Mouse (Mus musculus): ENCODE data around the gene Echdc3. TPM values are rescaled to one million over a fixed set of nuclear protein-coding genes. Genes with fewer than 3 reads are reported as not detected.
A peak's percentile ranks its signal among the peaks of the same experiment; 100 is the strongest.

Gene Echdc3
- total and polyA plus RNA-seq, 2 experiments from 2014 or later, result 16.9 to 17.3 TPM

DNA sequence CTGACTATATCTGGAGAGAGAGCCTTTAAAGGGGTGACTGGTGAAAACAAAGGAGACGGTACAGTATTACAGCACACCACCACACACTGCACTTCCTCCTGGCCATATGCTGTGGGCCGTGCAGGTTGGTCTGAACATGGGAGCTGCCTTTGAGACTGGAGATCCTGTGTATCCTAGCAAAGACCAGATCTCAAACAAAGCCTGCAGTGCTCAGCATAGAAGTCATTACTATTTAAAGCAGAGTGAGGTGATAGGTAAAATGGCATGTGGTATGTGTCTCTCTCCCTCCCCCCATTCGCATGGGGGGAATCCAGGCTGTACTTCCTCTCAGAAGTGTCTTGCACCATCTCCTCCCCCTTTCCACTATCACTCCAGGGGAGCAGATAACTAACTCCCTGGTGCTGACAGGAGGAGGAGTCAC lies 38.3 kb upstream of the Echdc3 start:
- no peak overlapping the region for H3K4me2 ChIP-seq (ENCODE audit: low read depth, low read length)
- 20% methylated on average over 3 of the region's 3 CpGs for WGBS
- ATAC-seq (ENCODE audit: insufficient read depth, low read depth) (peak; percentile 85), DNase-seq (ENCODE audit: low spot score) (peak; percentile 70)
- H3K36me3 ChIP-seq (replicated peaks; ENCODE audit: control insufficient read depth, insufficient read depth, low read length), result no peaks in the 10 kb centered on the region
- H3K27ac ChIP-seq (ENCODE audit: low read depth), result peak overlapping the region; percentile 69
- no peaks in the 10 kb centered on the region for H3K27me3 ChIP-seq (ENCODE audit: control insufficient read depth, insufficient read depth, low read length)
- no peak overlapping the region for H3K4me3 ChIP-seq (ENCODE audit: low read depth, low read length)
- no peak overlapping the region for H3K9ac ChIP-seq (replicated peaks; ENCODE audit: low read depth, low read length)
- peaks cover 17% of the 10 kb centered on the region for H3K4me1 ChIP-seq (ENCODE audit: control insufficient read depth, insufficient read depth)
- peaks cover 6% of the 10 kb centered on the region; the same call in 1 of the 2 replicates for H3K9me3 ChIP-seq (replicated peaks; ENCODE audit: control insufficient read depth, low read length)
- no peak for TF ChIP-seq EP300 (IDR thresholded peaks at IDR 0.05; ENCODE audit: low read depth)
- TF ChIP-seq CTCF (IDR thresholded peaks at IDR 0.05; ENCODE audit: low read depth), result no peak

DNA sequence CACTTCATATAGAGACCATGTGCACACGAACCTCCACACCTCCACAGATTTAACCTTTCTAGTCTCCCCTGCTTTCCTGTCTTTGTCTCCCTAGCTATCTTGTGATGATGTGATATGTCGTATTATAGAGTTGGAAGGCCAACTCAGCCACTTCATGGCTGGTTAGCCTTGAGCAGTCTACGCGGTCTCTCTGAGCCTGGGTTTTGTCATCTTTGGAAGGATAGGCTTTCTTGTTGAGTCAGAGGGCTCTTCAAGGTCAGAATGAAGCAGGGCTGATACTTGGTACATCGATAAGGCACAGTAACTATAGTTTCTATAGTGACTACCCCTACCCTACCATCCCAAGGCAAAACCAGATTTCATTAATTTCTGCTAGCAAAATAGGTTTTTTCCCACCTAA lies 28.6 kb upstream of the Echdc3 start:
- H3K9ac ChIP-seq (replicated peaks; ENCODE audit: low read depth, low read length), result no peak overlapping the region
- H3K4me1 ChIP-seq (ENCODE audit: control insufficient read depth, insufficient read depth), result no peaks in the 10 kb centered on the region
- no peak for DNase-seq (ENCODE audit: low spot score)
- peaks cover 8% of the 10 kb centered on the region; the same call in 1 of the 2 replicates for H3K9me3 ChIP-seq (replicated peaks; ENCODE audit: control insufficient read depth, low read length)
- ATAC-seq (ENCODE audit: insufficient read depth, low read depth), result no peak
- no peaks in the 10 kb centered on the region for H3K36me3 ChIP-seq (replicated peaks; ENCODE audit: control insufficient read depth, insufficient read depth, low read length)
- no peak for TF ChIP-seq CTCF (IDR thresholded peaks at IDR 0.05; ENCODE audit: low read depth)
- TF ChIP-seq EP300 (IDR thresholded peaks at IDR 0.05; ENCODE audit: low read depth), result no peak
- 69% methylated on average over 5 of the region's 5 CpGs for WGBS
- H3K27ac ChIP-seq (ENCODE audit: low read depth), result no peak overlapping the region
- no peak overlapping the region for H3K4me3 ChIP-seq (ENCODE audit: low read depth, low read length)
- H3K4me2 ChIP-seq (ENCODE audit: low read depth, low read length), result no peak overlapping the region
- no peaks in the 10 kb centered on the region for H3K27me3 ChIP-seq (ENCODE audit: control insufficient read depth, insufficient read depth, low read length)

DNA sequence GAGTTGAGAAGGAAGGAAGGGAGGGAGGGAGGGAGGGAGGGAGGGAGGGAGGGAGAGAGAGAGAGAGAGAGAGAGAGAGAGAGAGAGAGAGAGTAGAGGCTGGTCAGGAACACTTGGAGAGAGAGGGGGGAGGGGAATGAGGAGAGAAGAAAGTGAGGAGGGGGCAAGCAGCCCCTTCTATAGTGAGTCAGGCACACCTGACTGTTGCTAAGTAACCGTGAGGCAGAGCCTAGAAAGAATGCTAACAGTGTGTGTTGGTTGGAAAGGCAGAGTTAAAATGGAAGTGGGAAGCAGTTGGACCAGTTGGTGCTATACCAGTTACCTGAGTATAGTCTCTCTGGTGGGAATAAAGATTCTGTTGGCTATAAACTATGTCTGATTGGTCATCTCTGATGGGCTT lies 27.2 kb upstream of the Echdc3 start:
- Histone ChIP-seq H3K4me2 (ENCODE audit: low read depth, low read length) (no peak overlapping the region), H3K4me3 (ENCODE audit: low read depth, low read length) (no peak overlapping the region), H3K4me1 (ENCODE audit: control insufficient read depth, insufficient read depth) (no peaks in the 10 kb centered on the region), H3K36me3 (replicated peaks; ENCODE audit: control insufficient read depth, insufficient read depth, low read length) (no peaks in the 10 kb centered on the region), H3K9ac (replicated peaks; ENCODE audit: low read depth, low read length) (no peak overlapping the region), H3K27me3 (ENCODE audit: control insufficient read depth, insufficient read depth, low read length) (no peaks in the 10 kb centered on the region), H3K9me3 (replicated peaks; ENCODE audit: control insufficient read depth, low read length) (no peaks in the 10 kb centered on the region), H3K27ac (ENCODE audit: low read depth) (no peak overlapping the region)
- TF ChIP-seq CTCF (IDR thresholded peaks at IDR 0.05; ENCODE audit: low read depth) (no peak), EP300 (IDR thresholded peaks at IDR 0.05; ENCODE audit: low read depth) (no peak)
- ATAC-seq (ENCODE audit: insufficient read depth, low read depth), result no peak
- WGBS, result 46% methylated on average over 1 of the region's 1 CpGs
- DNase-seq (ENCODE audit: low spot score), result no peak

DNA sequence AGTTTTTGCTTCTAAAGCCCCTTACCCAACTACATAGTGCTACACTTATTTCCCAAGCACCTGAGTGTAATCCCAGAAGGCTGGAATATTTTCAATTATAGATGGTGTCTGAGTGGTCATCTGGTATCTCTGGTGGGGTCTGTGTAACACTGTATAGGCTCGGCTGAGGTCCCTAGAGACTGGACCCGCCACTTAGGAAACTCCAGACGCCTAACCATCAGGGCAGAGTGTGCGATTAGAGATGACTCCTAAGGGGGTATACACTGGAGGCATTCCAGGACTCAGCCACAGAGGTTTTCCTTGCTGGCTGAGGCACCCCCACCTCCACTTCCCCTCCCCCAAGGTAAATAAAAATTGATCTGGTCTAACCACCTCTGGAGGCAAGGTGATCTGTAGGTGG lies 26.5 kb upstream of the Echdc3 start:
- H3K4me2 ChIP-seq (ENCODE audit: low read depth, low read length), result no peak overlapping the region
- H3K27ac ChIP-seq (ENCODE audit: low read depth), result no peak overlapping the region
- H3K4me3 ChIP-seq (ENCODE audit: low read depth, low read length), result no peak overlapping the region
- H3K4me1 ChIP-seq (ENCODE audit: control insufficient read depth, insufficient read depth), result no peaks in the 10 kb centered on the region
- H3K36me3 ChIP-seq (replicated peaks; ENCODE audit: control insufficient read depth, insufficient read depth, low read length), result no peaks in the 10 kb centered on the region
- TF ChIP-seq EP300 (IDR thresholded peaks at IDR 0.05; ENCODE audit: low read depth) (no peak), CTCF (IDR thresholded peaks at IDR 0.05; ENCODE audit: low read depth) (no peak)
- no peaks in the 10 kb centered on the region for H3K27me3 ChIP-seq (ENCODE audit: control insufficient read depth, insufficient read depth, low read length)
- no peak for ATAC-seq (ENCODE audit: insufficient read depth, low read depth)
- no peak overlapping the region for H3K9ac ChIP-seq (replicated peaks; ENCODE audit: low read depth, low read length)
- 49% methylated on average over 4 of the region's 4 CpGs for WGBS
- no peak for DNase-seq (ENCODE audit: low spot score)
- no peaks in the 10 kb centered on the region for H3K9me3 ChIP-seq (replicated peaks; ENCODE audit: control insufficient read depth, low read length)

DNA sequence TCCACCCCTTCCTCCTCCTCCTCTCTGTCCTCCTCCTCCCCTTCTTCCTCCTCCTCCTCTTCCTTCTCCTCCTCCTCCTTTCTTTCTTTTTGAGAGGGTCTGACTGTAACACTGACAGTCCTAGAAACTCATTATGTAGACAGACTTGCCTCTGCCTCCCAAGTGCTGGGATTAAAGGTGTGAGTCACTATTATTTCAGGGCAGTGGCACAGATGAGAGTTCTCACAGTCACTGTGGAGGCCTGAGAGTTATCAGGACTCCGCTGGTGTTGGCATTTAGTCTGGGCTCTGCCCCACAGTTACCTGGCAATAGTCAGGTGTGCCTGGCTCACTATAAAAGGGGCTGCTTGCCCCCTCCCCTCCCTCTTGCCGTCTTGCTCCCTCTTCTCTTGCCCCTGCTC lies 25.8 kb upstream of the Echdc3 start:
- no peak for DNase-seq (ENCODE audit: low spot score)
- WGBS, result 48% methylated on average over 2 of the region's 2 CpGs
- Histone ChIP-seq H3K4me2 (ENCODE audit: low read depth, low read length) (no peak overlapping the region), H3K27me3 (ENCODE audit: control insufficient read depth, insufficient read depth, low read length) (no peaks in the 10 kb centered on the region), H3K4me1 (ENCODE audit: control insufficient read depth, insufficient read depth) (no peaks in the 10 kb centered on the region), H3K36me3 (replicated peaks; ENCODE audit: control insufficient read depth, insufficient read depth, low read length) (no peaks in the 10 kb centered on the region), H3K9ac (replicated peaks; ENCODE audit: low read depth, low read length) (no peak overlapping the region), H3K27ac (ENCODE audit: low read depth) (no peak overlapping the region), H3K9me3 (replicated peaks; ENCODE audit: control insufficient read depth, low read length) (no peaks in the 10 kb centered on the region), H3K4me3 (ENCODE audit: low read depth, low read length) (no peak overlapping the region)
- no peak for ATAC-seq (ENCODE audit: insufficient read depth, low read depth)
- no peak for TF ChIP-seq EP300 (IDR thresholded peaks at IDR 0.05; ENCODE audit: low read depth)
- no peak for TF ChIP-seq CTCF (IDR thresholded peaks at IDR 0.05; ENCODE audit: low read depth)

DNA sequence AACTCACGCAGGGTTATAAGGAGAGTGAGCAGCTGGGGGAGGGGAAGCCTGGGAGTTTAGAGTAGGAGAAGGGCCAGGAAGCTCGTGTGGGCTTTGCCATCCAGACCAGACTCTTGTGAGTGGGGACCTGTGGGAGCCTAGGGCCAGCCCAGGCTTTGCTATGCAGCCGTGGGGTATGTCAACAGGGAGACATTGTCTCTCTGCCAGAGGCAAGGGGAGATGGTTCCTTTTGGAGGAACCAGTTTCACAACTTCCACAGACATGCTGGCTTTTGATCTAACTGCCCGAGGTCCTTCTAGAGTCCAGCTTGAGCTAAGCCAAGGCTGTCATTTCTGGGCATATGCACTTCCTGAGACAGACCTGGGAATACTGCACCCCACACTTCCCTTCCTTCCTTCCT lies 25.4 kb upstream of the Echdc3 start:
- Histone ChIP-seq H3K4me1 (ENCODE audit: control insufficient read depth, insufficient read depth) (0 out of 2 replicates have a peak, but pooled peaks cover under 1% of the 10 kb centered on the region), H3K27ac (ENCODE audit: low read depth) (no peak overlapping the region), H3K9ac (replicated peaks; ENCODE audit: low read depth, low read length) (no peak overlapping the region), H3K9me3 (replicated peaks; ENCODE audit: control insufficient read depth, low read length) (no peaks in the 10 kb centered on the region), H3K36me3 (replicated peaks; ENCODE audit: control insufficient read depth, insufficient read depth, low read length) (no peaks in the 10 kb centered on the region), H3K4me2 (ENCODE audit: low read depth, low read length) (no peak overlapping the region), H3K27me3 (ENCODE audit: control insufficient read depth, insufficient read depth, low read length) (no peaks in the 10 kb centered on the region), H3K4me3 (ENCODE audit: low read depth, low read length) (no peak overlapping the region)
- ATAC-seq (ENCODE audit: insufficient read depth, low read depth) (no peak), DNase-seq (ENCODE audit: low spot score) (no peak)
- 51% methylated on average over 4 of the region's 4 CpGs for WGBS
- TF ChIP-seq EP300 (IDR thresholded peaks at IDR 0.05; ENCODE audit: low read depth) (no peak), CTCF (IDR thresholded peaks at IDR 0.05; ENCODE audit: low read depth) (no peak)

Data from heart, postnatal 0 days (tissue).